Mouse (Mus musculus) G1E-ER4 (cell line): ENCODE results near the gene Ndufv2. TPM values are rescaled to one million over a fixed set of nuclear protein-coding genes. Genes with fewer than 3 reads are reported as not detected.

Experiments used
- GATA1 ChIP-seq: IDR thresholded peaks from one replicate; pipeline ENCODE4 v1.8.0; 2012; ENCODE audit warnings: low read length, inconsistent platforms
- polyA plus RNA-seq: library from polyadenylated mRNA; stranded (reverse); fragments of >175 nt; gene quantifications from 2 replicates; pipeline ENCODE4 v1.2.3, GENCODE M21; 2012

Ndufv2 gene
- 98.6 and 158 TPM in 2 replicates for polyA plus RNA-seq

DNA sequence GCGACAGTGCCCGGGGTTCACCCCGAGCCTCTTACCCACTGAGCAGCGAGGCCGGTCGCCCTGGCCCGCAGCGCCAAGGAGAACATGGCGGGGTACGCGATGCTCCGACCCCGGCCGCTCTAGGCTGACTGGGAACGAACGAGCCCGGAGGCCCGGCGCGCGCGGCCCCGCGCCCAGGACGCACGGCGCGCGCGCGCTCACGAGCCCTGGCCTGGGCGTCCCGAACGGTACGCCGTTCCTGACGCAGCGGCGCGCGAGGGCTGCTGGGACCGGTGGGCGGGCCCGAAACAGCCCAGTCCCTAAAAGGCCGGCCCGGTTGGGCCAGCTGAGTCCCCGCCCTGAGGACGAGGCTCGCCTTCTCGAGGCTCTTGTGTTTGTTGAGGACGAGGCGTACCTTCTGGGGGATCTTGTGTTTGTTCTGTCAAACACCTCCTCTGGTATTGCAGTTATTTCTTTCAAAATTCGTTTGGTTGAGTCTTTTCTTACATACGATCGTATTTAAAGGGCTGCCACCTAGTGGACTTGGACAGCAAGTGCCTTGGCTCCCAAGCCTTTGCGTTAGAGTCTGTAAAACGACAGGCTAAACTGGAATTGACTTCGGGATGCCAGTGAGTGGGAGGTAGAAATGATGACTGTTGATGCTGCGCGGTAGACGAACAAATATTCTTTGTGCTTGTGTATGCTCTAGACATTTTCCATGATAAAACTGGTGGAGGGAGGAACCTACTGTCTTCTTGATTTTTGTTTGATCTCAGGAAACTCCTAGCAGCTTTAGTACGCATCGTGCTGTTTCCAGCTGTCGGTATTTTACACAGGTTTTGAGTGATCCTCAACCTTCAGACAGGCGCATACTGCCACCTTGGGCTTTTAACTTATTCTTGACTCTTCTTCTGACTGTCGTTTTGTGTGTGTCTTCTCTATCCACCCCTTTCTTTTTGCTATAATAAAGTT is at the start of gene Ndufv2:
Ndufv2 (minus strand) TSS at position 180 of the 951 bp plus-strand sequence.
- no peak for TF ChIP-seq GATA1

- TF ChIP-seq GATA1 = no peak
Observed at GRCm38 (mm10) chr17:66131212-66131611, 29.9 kb upstream of the Ndufv2 start.

- no peak for TF ChIP-seq GATA1
Observed at GRCm38 (mm10) chr17:66130371-66130770, 29.0 kb upstream of the Ndufv2 start.

DNA sequence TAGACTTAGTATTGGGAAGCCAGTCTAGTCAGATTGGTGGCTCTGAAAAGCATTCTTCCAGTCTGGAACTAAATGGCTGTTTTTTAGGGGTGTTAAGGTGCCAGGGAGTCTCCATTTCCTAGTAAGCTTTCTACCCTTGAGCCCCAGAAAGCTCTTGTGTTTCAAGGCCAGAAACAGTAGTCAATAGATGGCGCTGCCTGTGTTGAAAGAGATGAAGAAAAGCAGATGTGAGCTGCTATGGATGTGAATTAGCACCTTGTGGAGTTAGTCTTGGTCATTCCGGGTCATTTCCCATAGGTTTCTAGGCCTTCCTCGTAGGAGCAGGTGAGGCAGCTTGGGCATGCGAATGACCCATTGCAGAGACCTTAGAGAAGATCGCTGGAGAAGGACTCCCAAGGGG is 23.9 kb upstream of the Ndufv2 start:
- no peak for TF ChIP-seq GATA1

GRCm38 (mm10) chr17:66123816-66124610 is 22.7 kb upstream of the Ndufv2 start:
- TF ChIP-seq GATA1 = no peak

DNA sequence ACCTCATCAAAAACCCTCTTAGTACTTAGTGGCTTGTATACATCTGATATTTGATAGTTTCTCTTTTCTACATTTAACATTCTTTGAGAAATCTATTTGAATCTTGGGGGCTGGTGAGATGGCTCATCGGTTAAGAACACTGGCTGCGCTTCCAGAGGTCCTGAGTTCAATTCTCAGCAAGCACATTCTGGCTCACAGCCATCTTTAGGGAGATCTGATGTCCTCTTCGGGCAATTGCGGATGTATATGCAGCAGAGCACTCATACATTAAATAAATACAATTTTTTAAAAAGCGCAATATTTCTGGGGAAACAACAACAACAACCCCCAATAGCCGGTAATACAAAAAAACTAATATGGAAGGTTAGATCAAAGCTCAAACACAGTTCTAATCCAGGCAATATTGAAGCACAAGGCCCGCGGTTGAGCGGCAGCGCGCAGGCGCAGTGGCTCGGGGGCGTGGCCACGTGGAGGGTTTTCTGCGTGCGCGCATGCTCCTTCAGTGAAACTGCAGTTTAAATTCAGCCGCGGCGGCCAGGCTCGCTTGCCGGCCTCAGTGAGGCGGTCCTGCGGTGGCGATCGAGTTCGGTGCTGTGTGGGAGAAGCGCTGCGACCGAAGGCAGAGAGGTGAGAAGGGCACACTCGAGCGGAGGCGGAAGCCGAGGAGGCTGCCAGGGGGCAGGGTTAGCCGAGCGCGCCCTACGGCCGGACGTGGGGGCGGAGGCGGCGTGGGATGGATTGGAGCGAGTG is 21.9 kb upstream of the Ndufv2 start, which contains the start of gene Ddx11:
Ddx11 (plus strand) TSS at position 455 of the 750 bp plus-strand sequence.
- no peak for TF ChIP-seq GATA1

DNA sequence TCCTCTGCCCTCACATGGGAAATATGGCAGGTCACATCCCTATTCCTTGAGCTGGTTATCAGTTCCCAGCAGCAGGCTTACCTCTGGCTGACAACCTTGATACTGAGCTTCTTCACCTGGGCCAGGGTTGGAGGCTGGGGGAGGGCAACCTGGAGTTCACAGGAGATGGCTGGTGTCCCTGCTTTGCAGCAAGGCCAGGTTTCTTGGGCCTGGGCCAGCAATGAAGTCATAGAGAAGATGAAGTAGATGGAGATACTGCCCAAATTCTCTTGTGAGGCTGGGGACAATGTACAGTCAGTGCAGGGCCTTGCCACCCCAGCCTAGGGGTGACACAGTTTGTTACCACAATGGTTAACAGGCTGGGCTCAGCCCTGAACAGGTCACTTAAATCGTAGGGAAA is 19.3 kb upstream of the Ndufv2 start:
- TF ChIP-seq GATA1 = no peak

DNA sequence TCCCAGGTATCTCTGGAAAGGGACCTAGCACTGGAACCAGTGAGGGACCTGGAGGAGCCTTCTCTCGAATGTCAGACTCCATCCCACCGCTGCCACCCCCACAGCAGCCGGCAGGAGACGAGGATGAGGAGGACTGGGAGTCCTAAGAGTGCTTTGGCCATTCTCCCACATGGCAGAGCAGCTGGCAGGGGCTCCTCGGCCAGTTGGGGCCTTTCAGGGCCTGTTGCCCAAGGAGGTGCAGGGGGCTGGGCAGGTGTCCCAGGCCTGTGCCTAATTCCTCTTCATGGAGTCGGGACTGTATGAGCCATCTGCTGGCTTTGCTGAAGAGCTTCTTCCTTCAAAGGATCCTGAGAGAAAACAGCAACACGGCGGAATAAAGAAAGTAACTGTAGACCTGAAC is 17.6 kb upstream of the Ndufv2 start:
- no peak for TF ChIP-seq GATA1

DNA sequence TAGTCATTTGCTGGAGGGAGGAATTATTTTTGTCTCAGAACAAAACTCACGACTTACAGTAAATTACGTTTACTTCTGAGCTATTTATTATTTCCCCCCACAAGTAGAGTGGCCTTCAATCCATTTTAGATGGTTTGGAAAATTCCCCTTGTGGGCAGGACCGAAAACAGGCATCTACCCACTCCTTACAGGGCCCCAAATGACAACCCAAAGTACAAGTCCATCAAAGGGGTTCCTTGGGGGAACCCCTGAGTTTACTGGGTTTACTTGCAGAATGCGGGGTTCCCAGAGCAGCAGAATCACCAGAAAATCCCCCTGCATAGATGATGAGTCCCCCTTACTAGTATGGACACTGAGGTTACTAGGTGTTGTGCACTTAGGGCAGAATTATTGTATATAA is 10.8 kb upstream of the Ndufv2 start:
- TF ChIP-seq GATA1 = no peak

DNA sequence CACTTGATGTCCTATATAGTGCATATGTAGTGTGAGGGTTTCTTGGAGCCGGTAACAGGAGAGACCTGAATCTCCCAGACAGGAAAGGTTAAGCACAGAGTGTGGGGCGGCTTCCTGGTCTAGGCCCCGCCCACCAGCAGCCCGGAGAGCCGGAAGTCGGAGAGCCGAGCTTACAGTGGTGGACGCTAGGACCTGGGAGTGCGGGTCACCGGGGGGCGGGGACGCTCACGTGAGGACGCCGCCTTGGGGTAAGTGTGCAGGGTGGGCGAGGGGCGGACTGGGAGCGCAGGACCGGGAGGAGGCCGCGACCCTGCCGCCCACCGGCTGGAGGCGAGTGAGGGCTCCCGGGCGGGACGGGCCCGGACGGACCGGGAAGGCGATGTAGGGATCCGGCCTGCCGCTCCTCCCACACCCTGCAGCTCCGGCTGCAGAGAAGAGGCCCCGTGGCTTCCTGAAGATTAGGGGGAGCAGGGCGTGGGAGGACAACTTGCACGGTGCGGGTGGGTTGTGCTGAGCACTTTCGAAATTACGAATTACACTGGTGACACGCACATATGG is 10.1 kb upstream of the Ndufv2 start, which contains the start of gene Washc1:
Washc1 (plus strand) TSS at position 144 of the 558 bp plus-strand sequence.
- TF ChIP-seq GATA1 = no peak

DNA sequence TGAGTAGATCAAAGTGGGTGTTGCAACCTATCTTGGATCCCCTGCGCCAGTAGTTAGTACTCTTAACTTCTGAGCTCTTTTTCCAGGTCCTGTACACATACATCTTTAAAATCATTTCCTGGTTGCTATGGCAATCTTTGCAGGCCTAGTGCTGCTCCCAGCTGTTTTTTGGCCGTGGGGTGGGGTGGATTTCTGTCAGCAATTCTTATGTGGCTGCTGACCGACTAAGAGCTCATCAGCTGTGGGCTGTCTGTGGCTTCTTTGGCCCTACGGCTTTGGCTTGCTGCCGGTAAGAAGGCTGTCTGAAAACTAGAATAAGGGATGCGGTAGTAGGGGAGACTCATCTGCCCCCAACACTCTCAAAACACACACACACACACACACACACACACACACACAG is 9.4 kb upstream of the Ndufv2 start:
- TF ChIP-seq GATA1 = no peak

DNA sequence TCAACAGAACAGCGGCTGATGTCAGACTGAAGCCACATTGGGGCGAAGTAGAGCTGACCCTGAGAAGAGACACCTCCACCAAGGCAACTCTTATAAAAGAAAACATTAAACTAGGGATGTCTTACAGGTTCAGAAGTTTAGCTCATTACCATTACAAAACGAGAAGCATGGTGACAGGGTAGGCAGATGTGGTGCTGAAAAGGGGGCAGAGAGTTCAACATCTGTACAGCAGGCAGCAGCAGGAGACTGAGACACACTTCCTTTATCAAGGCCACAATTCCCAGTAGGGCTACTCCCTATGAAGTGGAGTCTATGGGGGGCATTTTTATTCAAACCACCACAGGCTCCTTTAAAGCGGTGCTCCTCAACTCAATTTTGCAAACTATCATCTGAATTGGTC is 6.8 kb upstream of the Ndufv2 start:
- TF ChIP-seq GATA1 = no peak

DNA sequence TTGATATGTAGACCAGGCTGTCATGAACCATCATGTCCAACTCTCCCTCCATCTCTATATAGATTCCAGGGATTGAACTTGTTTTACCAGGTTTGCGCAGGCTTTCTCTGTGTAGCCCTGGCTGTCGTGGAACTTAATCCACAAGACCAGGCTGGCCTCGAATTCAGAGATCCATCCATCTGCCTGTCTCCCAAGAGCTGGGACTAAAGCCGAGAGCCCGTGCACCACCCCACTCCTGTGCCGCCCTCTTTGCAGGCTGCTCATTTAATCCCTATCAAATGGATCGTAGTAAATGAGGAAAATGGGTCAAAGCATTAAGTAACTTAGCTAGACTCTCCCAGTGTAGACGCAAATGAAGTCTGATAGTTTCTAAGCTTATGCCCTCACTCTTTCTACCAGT is 6.1 kb upstream of the Ndufv2 start:
- no peak for TF ChIP-seq GATA1

DNA sequence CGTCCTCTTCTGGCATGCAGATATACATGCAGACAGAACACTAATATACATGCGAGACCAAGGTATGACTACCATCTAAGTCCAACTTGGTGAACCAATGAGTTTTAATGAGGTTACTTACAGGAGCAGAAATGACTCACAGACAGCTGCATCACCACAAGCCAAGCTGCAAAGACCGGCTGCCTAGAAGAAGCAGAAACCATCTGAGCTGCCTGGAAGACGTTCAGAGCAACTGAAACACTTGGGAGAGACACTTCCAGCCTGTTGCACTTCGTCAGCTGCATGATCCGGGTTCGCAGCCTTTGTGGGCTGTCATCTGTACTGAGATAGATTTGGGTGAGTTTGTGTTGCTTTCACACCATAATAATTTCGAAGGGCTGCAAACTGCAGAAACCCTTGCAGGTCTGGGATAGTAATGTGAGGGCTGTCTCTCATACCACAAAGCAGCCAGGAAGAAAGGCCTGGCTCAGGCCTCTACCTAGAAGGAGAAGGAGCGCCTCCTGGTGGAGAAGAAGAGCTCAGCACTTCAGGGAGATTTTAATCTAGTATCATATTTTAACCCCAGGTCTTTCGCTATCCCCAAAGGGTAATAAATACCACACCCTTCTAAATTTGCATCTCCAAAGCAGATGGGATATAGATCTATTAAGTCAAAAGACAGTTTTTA is 5.4 kb upstream of the Ndufv2 start:
- no peak for TF ChIP-seq GATA1

DNA sequence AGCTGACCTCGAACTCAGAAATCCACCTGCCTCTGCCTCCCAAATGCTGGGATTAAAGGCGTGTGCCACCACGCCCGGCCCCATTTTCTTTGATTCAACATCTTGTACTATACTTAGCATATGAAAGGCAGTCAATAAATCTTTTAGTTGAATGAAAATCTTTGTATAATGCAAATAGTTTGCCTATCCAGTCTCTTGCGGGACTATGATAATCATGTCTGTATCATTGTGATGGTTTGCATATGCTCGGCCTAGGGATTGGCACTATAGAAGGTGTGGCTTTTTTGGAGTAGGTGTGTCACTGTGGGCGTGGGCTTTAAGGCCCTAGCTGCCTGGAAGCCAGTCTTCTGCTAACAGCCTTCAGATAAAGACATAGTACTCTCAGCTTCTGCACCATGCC is 2.7 kb upstream of the Ndufv2 start:
- TF ChIP-seq GATA1 = no peak
